Mouse (Mus musculus): ENCODE measurements at regions not wholly inside any gene's neighbourhood (a gene's known extent, or its start where the extent isn't known, plus 50 kb on each side); places are given as distances from the start of the nearest gene placed in this dataset.

- H3K4me3 ChIP-seq: no peak overlapping the region
- no peaks in the 10 kb centered on the region for H3K4me1 ChIP-seq
- H3K36me3 ChIP-seq: no peaks in the 10 kb centered on the region
- no peak overlapping the region for H3K9ac ChIP-seq
- H3K9me3 ChIP-seq: no peaks in the 10 kb centered on the region
- ATAC-seq (ENCODE audit: low FRiP score, low read depth): no peak
- no peaks in the 10 kb centered on the region for H3K27me3 ChIP-seq
- no peak overlapping the region for H3K4me2 ChIP-seq (replicated peaks)
- WGBS: 71% methylated on average over 1 of the region's 1 CpGs
- H3K27ac ChIP-seq: no peak overlapping the region
These were observed 338.2 kb upstream of the Adamts9 start for GRCm38 (mm10) chr6:93281530-93281929.

GRCm38 (mm10) chr6:93273917-93274513 is 330.7 kb upstream of the Adamts9 start:
- peaks cover 31% of the 10 kb centered on the region for H3K4me1 ChIP-seq
- no peaks in the 10 kb centered on the region for H3K9me3 ChIP-seq
- H3K9ac ChIP-seq: no peak overlapping the region
- WGBS: 54% methylated on average over 12 of the region's 12 CpGs
- no peaks in the 10 kb centered on the region for H3K36me3 ChIP-seq
- no peak overlapping the region for H3K27ac ChIP-seq
- ATAC-seq (ENCODE audit: low FRiP score, low read depth): no peak
- no peaks in the 10 kb centered on the region for H3K27me3 ChIP-seq
- no peak overlapping the region for H3K4me2 ChIP-seq (replicated peaks)
- H3K4me3 ChIP-seq: no peak overlapping the region

GRCm38 (mm10) chr6:93272206-93272605 is 328.9 kb upstream of the Adamts9 start:
- Histone ChIP-seq H3K4me3 (no peak overlapping the region), H3K27ac (peak overlapping the region; percentile 52; the same call in 1 of the 2 replicates), H3K4me1 (peaks cover 31% of the 10 kb centered on the region), H3K9ac (no peak overlapping the region), H3K36me3 (no peaks in the 10 kb centered on the region), H3K4me2 (replicated peaks) (0 out of 2 replicates have a peak overlapping the region, but pooled peaks have one; percentile 7), H3K27me3 (no peaks in the 10 kb centered on the region), H3K9me3 (no peaks in the 10 kb centered on the region)
- WGBS: 34% methylated on average over 4 of the region's 4 CpGs
- ATAC-seq (ENCODE audit: low FRiP score, low read depth): no peak

GRCm38 (mm10) chr6:93266826-93267225 is 323.5 kb upstream of the Adamts9 start:
- H3K4me1 ChIP-seq: 0 out of 2 replicates have a peak, but pooled peaks cover 7% of the 10 kb centered on the region
- H3K27ac ChIP-seq: no peak overlapping the region
- no peak overlapping the region for H3K4me2 ChIP-seq (replicated peaks)
- no peak overlapping the region for H3K4me3 ChIP-seq
- no peak overlapping the region for H3K9ac ChIP-seq
- H3K27me3 ChIP-seq: no peaks in the 10 kb centered on the region
- H3K9me3 ChIP-seq: no peaks in the 10 kb centered on the region
- no peak for ATAC-seq (ENCODE audit: low FRiP score, low read depth)
- whole genome bisulfite sequencing: 82% methylated on average over 5 of the region's 5 CpGs
- no peaks in the 10 kb centered on the region for H3K36me3 ChIP-seq

GRCm38 (mm10) chr6:93265164-93265563 is 321.9 kb upstream of the Adamts9 start:
- WGBS: 90% methylated on average over 2 of the region's 2 CpGs
- H3K27ac ChIP-seq: no peak overlapping the region
- H3K36me3 ChIP-seq: no peaks in the 10 kb centered on the region
- no peak for ATAC-seq (ENCODE audit: low FRiP score, low read depth)
- no peaks in the 10 kb centered on the region for H3K9me3 ChIP-seq
- H3K9ac ChIP-seq: no peak overlapping the region
- H3K27me3 ChIP-seq: no peaks in the 10 kb centered on the region
- H3K4me1 ChIP-seq: no peaks in the 10 kb centered on the region
- no peak overlapping the region for H3K4me3 ChIP-seq
- no peak overlapping the region for H3K4me2 ChIP-seq (replicated peaks)

GRCm38 (mm10) chr6:93260827-93261226 is 317.5 kb upstream of the Adamts9 start:
- WGBS: 91% methylated on average over 4 of the region's 4 CpGs

GRCm38 (mm10) chr6:93257130-93257841 is 314.0 kb upstream of the Adamts9 start:
- Histone ChIP-seq H3K4me2 (replicated peaks) (no peak overlapping the region), H3K27ac (no peak overlapping the region), H3K4me3 (no peak overlapping the region), H3K9me3 (no peaks in the 10 kb centered on the region), H3K27me3 (no peaks in the 10 kb centered on the region), H3K9ac (no peak overlapping the region), H3K4me1 (no peaks in the 10 kb centered on the region), H3K36me3 (no peaks in the 10 kb centered on the region)
- WGBS: 67% methylated on average over 5 of the region's 5 CpGs
- ATAC-seq (ENCODE audit: low FRiP score, low read depth): no peak

More at GRCm38 (mm10) chr6:93260827-93261226, 317.5 kb upstream of the Adamts9 start:
- Histone ChIP-seq H3K4me1 (no peaks in the 10 kb centered on the region), H3K36me3 (no peaks in the 10 kb centered on the region), H3K9me3 (no peaks in the 10 kb centered on the region), H3K4me2 (replicated peaks) (no peak overlapping the region), H3K27me3 (no peaks in the 10 kb centered on the region), H3K9ac (no peak overlapping the region), H3K4me3 (no peak overlapping the region), H3K27ac (no peak overlapping the region)
- ATAC-seq (ENCODE audit: low FRiP score, low read depth): no peak

GRCm38 (mm10) chr6:93253746-93254145 is 310.5 kb upstream of the Adamts9 start:
- H3K4me1 ChIP-seq: no peaks in the 10 kb centered on the region
- ATAC-seq (ENCODE audit: low FRiP score, low read depth): no peak
- no peaks in the 10 kb centered on the region for H3K36me3 ChIP-seq
- no peak overlapping the region for H3K9ac ChIP-seq
- H3K27ac ChIP-seq: no peak overlapping the region
- H3K4me2 ChIP-seq (replicated peaks): no peak overlapping the region
- H3K4me3 ChIP-seq: no peak overlapping the region
- WGBS: 74% methylated on average over 7 of the region's 7 CpGs
- H3K27me3 ChIP-seq: no peaks in the 10 kb centered on the region
- H3K9me3 ChIP-seq: no peaks in the 10 kb centered on the region

- Histone ChIP-seq H3K4me2 (replicated peaks) (no peak overlapping the region), H3K36me3 (no peaks in the 10 kb centered on the region), H3K27me3 (no peaks in the 10 kb centered on the region), H3K4me3 (no peak overlapping the region), H3K9ac (no peak overlapping the region), H3K27ac (no peak overlapping the region), H3K9me3 (no peaks in the 10 kb centered on the region), H3K4me1 (no peaks in the 10 kb centered on the region)
- WGBS: 92% methylated on average over 4 of the region's 4 CpGs
- ATAC-seq (ENCODE audit: low FRiP score, low read depth): no peak
These were observed 305.7 kb upstream of the Adamts9 start for GRCm38 (mm10) chr6:93248973-93249372.

GRCm38 (mm10) chr6:93246498-93247242 is 303.4 kb upstream of the Adamts9 start:
- Histone ChIP-seq H3K27ac (no peak overlapping the region), H3K4me3 (no peak overlapping the region), H3K4me2 (replicated peaks) (no peak overlapping the region), H3K9ac (no peak overlapping the region), H3K27me3 (no peaks in the 10 kb centered on the region), H3K9me3 (peaks cover 3% of the 10 kb centered on the region; the same call in 1 of the 2 replicates), H3K36me3 (no peaks in the 10 kb centered on the region), H3K4me1 (no peaks in the 10 kb centered on the region)
- WGBS: 87% methylated on average over 6 of the region's 6 CpGs
- ATAC-seq (ENCODE audit: low FRiP score, low read depth): no peak

GRCm38 (mm10) chr6:93235550-93235949 is 292.3 kb upstream of the Adamts9 start:
- WGBS: 41% methylated on average over 5 of the region's 5 CpGs

GRCm38 (mm10) chr6:93232636-93233035 is 289.3 kb upstream of the Adamts9 start:
- no peaks in the 10 kb centered on the region for H3K9me3 ChIP-seq
- H3K36me3 ChIP-seq: no peaks in the 10 kb centered on the region
- H3K4me1 ChIP-seq: peaks cover 17% of the 10 kb centered on the region; the same call in 1 of the 2 replicates
- H3K9ac ChIP-seq: no peak overlapping the region
- no peaks in the 10 kb centered on the region for H3K27me3 ChIP-seq
- no peak overlapping the region for H3K4me3 ChIP-seq
- no peak overlapping the region for H3K27ac ChIP-seq
- no peak for ATAC-seq (ENCODE audit: low FRiP score, low read depth)
- H3K4me2 ChIP-seq (replicated peaks): no peak overlapping the region
- 85% methylated on average over 9 of the region's 9 CpGs for WGBS

More at GRCm38 (mm10) chr6:93235550-93235949, 292.3 kb upstream of the Adamts9 start:
- Histone ChIP-seq H3K9me3 (no peaks in the 10 kb centered on the region; the same call in 1 of the 2 replicates), H3K36me3 (no peaks in the 10 kb centered on the region), H3K4me2 (replicated peaks) (no peak overlapping the region), H3K27ac (no peak overlapping the region), H3K4me3 (no peak overlapping the region), H3K4me1 (peaks cover 17% of the 10 kb centered on the region; the same call in 1 of the 2 replicates), H3K9ac (no peak overlapping the region), H3K27me3 (no peaks in the 10 kb centered on the region)
- peak; percentile 44; the same call in 1 of the 2 replicates for ATAC-seq (ENCODE audit: low FRiP score, low read depth)
